Mouse (Mus musculus) heart, embryonic 16.5 days (tissue): ENCODE measurements around the gene Cmtm7. TPM values are rescaled to one million over a fixed set of nuclear protein-coding genes. Genes with fewer than 3 reads are reported as not detected.

ENCODE experiments used
- ATAC-seq: fragments of 200-750 bp; cut with Nextera tagmentation; replicated peaks from 2 replicates; pipeline ENCODE4 v1.8.0; 2017; ENCODE audit warnings: moderate number of reproducible peaks; ENCODE audit not compliant: insufficient read depth, low FRiP score; ENCODE audit errors: extremely low read depth
- H3K27ac ChIP-seq: fragments of 300-500 bp; sonication (generic); 2 replicates; pipeline ENCODE4 v1.5.1; 2014; ENCODE audit warnings: mild to moderate bottlenecking, low read length, control low read depth, moderate library complexity
- H3K27me3 ChIP-seq: fragments of 300-500 bp; sonication (generic); 2 replicates; pipeline ENCODE4 v1.6.1; 2014; ENCODE audit warnings: low read length, mixed read lengths; ENCODE audit not compliant: control insufficient read depth, insufficient read depth
- H3K36me3 ChIP-seq: fragments of 300-500 bp; sonication (generic); 2 replicates; pipeline ENCODE4 v1.6.1; 2014; ENCODE audit not compliant: control insufficient read depth, insufficient read depth
- H3K4me1 ChIP-seq: fragments of 300-500 bp; sonication (generic); 2 replicates; pipeline ENCODE4 v1.6.1; 2014; ENCODE audit warnings: low read length, mixed read lengths; ENCODE audit not compliant: control insufficient read depth, insufficient read depth
- H3K4me2 ChIP-seq: fragments of 300-500 bp; sonication (generic); 2 replicates; pipeline ENCODE4 v1.6.1; 2014; ENCODE audit warnings: low read depth, mild to moderate bottlenecking, control low read depth, low read length
- H3K4me3 ChIP-seq: fragments of 300-500 bp; sonication (generic); 2 replicates; pipeline ENCODE4 v1.5.1; 2014; ENCODE audit warnings: mild to moderate bottlenecking, control low read depth, low read length
- H3K9ac ChIP-seq: fragments of 300-500 bp; sonication (generic); 2 replicates; pipeline ENCODE4 v1.6.1; 2014; ENCODE audit warnings: low read length, control low read depth
- H3K9me3 ChIP-seq: fragments of 300-500 bp; sonication (generic); replicated peaks from 2 replicates; pipeline ENCODE4 v1.6.1; 2016; ENCODE audit warnings: low read length; ENCODE audit not compliant: control insufficient read depth
- whole genome bisulfite sequencing: fragments of 180-500 bp; shearing (Covaris S2); extraction: QIAGEN DNeasy Blood & Tissue Kit; methylation state at CpG from one replicate; pipeline ENCODE4 v1.1.7; 2014; 5-methylcytosine and 5-hydroxymethylcytosine counted together
- polyA plus RNA-seq: library from polyadenylated mRNA; unstranded; fragments of >200 nt; fragmentation: Nextera tagmentation; extraction: Ambion mirVana; gene quantifications from 2 replicates; pipeline ENCODE4 v1.2.1, GENCODE M21; 2015

Cmtm7 gene
- polyA plus RNA-seq, 1 experiment from 2014 or later, result 138 TPM

DNA sequence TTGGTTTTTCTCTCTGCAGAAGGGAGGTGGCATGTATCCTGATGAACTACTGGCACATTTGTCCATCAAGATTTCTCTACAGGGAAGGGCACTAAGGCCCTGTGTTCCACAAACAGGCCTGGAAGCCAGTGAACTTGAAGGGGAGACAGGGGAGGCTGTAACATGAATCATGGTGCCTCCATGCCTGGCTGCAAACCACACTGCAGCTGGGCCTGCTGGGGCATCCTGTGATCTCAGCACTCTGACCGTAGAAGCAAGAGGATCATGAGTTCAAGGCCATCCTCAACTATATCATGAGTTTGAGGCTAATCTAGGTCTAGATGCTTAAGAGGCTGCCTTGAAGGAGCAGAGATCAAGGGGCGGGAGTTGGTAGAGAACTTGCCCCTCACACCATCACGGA, 5.3 kb downstream of the Cmtm7 start:
- no peak overlapping the region for H3K4me3 ChIP-seq
- WGBS, result 85% methylated on average over 3 of the region's 3 CpGs
- no peak overlapping the region for H3K27ac ChIP-seq
- no peak overlapping the region for H3K4me2 ChIP-seq
- peaks cover 3% of the 10 kb centered on the region; the same call in 1 of the 2 replicates for H3K9me3 ChIP-seq
- H3K27me3 ChIP-seq, result no peaks in the 10 kb centered on the region
- no peak overlapping the region for H3K9ac ChIP-seq
- H3K4me1 ChIP-seq, result peaks cover 21% of the 10 kb centered on the region
- 0 out of 2 replicates have a peak, but pooled peaks cover 4% of the 10 kb centered on the region for H3K36me3 ChIP-seq
- ATAC-seq, result no peak

DNA sequence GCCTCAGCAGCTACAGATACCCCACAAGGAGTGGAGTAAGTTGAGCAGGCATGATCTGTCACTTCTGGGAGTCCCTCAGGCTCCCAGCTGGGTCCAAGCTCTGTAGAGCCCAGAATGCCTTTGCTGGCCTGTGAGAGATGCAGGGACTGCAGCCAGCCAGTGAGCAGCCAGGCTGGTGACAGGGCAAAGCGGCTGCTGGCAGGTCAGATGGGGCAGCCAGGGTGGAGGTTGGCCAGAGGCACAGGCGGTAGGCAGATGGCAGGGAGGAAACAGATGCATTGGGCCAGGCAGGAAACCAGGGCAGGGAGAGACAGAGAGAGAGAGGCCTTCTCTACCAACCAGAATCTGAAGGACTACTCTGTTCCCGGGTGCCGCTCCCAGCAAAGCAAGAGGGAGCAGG, 6.4 kb downstream of the Cmtm7 start:
- no peak overlapping the region for H3K4me2 ChIP-seq
- peaks cover 7% of the 10 kb centered on the region; the same call in 1 of the 2 replicates for H3K36me3 ChIP-seq
- H3K27me3 ChIP-seq, result no peaks in the 10 kb centered on the region
- no peak overlapping the region for H3K9ac ChIP-seq
- peak; percentile 23; the same call in 1 of the 2 replicates for ATAC-seq
- peak overlapping the region; percentile 54; the same call in 1 of the 2 replicates for H3K27ac ChIP-seq
- H3K4me3 ChIP-seq, result no peak overlapping the region
- H3K9me3 ChIP-seq, result peaks cover 3% of the 10 kb centered on the region; the same call in 1 of the 2 replicates
- 39% methylated on average over 4 of the region's 4 CpGs for WGBS
- H3K4me1 ChIP-seq, result peaks cover 17% of the 10 kb centered on the region

DNA sequence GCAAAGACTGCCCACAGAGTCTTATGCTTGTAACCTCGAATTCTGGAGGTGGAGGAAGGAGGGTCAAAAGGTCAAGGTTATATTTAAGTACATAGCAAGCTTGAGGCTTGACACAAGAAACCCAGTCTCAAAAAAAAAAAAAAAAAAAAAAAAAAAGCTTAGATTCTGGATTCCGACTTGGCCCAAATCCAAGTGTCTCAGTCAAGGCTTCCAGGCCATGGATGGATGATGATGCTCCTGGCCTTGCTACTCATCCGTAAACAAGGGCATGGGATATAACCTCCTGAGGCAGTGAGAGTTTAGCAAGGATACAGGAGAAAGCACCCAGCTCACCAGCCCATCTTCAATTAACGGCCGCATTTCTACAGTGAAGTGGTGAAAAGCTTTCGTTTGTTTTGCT, 7.0 kb downstream of the Cmtm7 start:
- Histone ChIP-seq H3K4me1 (peaks cover 11% of the 10 kb centered on the region), H3K9me3 (peaks cover 3% of the 10 kb centered on the region; the same call in 1 of the 2 replicates), H3K36me3 (peaks cover 7% of the 10 kb centered on the region; the same call in 1 of the 2 replicates), H3K9ac (no peak overlapping the region), H3K4me3 (no peak overlapping the region), H3K27me3 (no peaks in the 10 kb centered on the region), H3K27ac (0 out of 2 replicates have a peak overlapping the region, but pooled peaks have one; percentile 54), H3K4me2 (no peak overlapping the region)
- ATAC-seq, result no peak
- WGBS, result 63% methylated on average over 6 of the region's 6 CpGs

GRCm38 (mm10) chr9:114771565-114771964, 10.1 kb downstream of the Cmtm7 start:
- Histone ChIP-seq H3K27me3 (no peaks in the 10 kb centered on the region), H3K27ac (no peak overlapping the region), H3K4me2 (no peak overlapping the region), H3K36me3 (peaks cover 7% of the 10 kb centered on the region; the same call in 1 of the 2 replicates), H3K9ac (no peak overlapping the region), H3K9me3 (peaks cover 3% of the 10 kb centered on the region; the same call in 1 of the 2 replicates), H3K4me1 (peaks cover 13% of the 10 kb centered on the region), H3K4me3 (no peak overlapping the region)
- no peak for ATAC-seq
- 80% methylated on average over 7 of the region's 7 CpGs for WGBS

- Histone ChIP-seq H3K4me1 (peaks cover 8% of the 10 kb centered on the region), H3K27me3 (no peaks in the 10 kb centered on the region), H3K27ac (no peak overlapping the region), H3K9ac (no peak overlapping the region), H3K36me3 (peaks cover 12% of the 10 kb centered on the region; the same call in 1 of the 2 replicates), H3K4me2 (no peak overlapping the region), H3K9me3 (peaks cover 3% of the 10 kb centered on the region; the same call in 1 of the 2 replicates), H3K4me3 (no peak overlapping the region)
- whole genome bisulfite sequencing, result 83% methylated on average over 4 of the region's 4 CpGs
- no peak for ATAC-seq
These were observed 11.4 kb downstream of the Cmtm7 start for GRCm38 (mm10) chr9:114770224-114770623.

- no peak overlapping the region for H3K9ac ChIP-seq
- ATAC-seq, result no peak
These were observed 13.6 kb downstream of the Cmtm7 start for GRCm38 (mm10) chr9:114768066-114768465.

DNA sequence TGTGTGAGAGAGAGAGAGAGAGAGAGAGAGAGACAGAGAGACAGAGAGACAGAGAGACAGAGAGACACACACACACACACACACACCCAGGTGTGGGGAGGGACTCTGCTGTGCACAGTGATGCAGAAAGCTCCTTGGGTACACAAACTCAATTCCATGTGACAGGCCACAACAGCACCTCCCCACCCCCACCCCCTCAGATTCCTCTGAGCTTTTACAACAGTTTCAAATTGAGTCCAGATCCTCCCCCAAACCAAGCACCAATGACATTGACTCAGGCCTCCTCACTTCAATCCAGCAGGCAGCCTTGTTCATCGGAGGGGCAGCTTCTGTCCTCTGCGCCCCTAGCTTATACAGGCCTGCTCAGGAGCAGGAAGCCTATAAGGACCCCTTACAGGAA, 14.1 kb downstream of the Cmtm7 start:
- Histone ChIP-seq H3K27me3 (no peaks in the 10 kb centered on the region), H3K4me1 (peaks cover 5% of the 10 kb centered on the region; the same call in 1 of the 2 replicates), H3K36me3 (peaks cover 20% of the 10 kb centered on the region; the same call in 1 of the 2 replicates), H3K4me3 (no peak overlapping the region), H3K4me2 (no peak overlapping the region), H3K9me3 (peaks cover 3% of the 10 kb centered on the region; the same call in 1 of the 2 replicates), H3K27ac (no peak overlapping the region), H3K9ac (no peak overlapping the region)
- ATAC-seq, result no peak
- 79% methylated on average over 2 of the region's 2 CpGs for WGBS

More at GRCm38 (mm10) chr9:114768066-114768465, 13.6 kb downstream of the Cmtm7 start:
- Histone ChIP-seq H3K9me3 (peaks cover 3% of the 10 kb centered on the region; the same call in 1 of the 2 replicates), H3K27ac (no peak overlapping the region), H3K4me2 (no peak overlapping the region), H3K4me3 (no peak overlapping the region), H3K4me1 (peaks cover 5% of the 10 kb centered on the region; the same call in 1 of the 2 replicates), H3K36me3 (peaks cover 15% of the 10 kb centered on the region; the same call in 1 of the 2 replicates), H3K27me3 (no peaks in the 10 kb centered on the region)
- WGBS, result 43% methylated on average over 10 of the region's 10 CpGs

DNA sequence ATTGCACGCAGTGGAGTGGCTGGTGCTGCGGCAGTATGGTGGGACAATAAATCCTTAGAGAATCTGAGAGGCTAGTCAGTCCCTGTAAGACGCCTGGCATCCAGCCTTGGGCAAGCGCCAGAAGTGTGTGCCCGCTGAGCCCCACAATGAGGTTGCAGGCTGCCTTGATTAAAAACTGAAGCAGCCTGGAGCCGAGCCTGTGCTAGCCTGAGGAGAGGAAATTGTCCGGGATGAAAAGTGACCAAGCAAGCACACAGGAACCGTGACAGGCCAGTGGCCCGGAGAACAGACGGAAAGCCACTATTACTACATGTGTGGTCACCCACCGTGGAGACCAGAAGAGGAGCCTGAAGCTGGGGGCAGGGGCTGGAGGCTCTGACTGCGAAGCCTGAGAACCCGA, 14.6 kb downstream of the Cmtm7 start:
- Histone ChIP-seq H3K4me3 (no peak overlapping the region), H3K9me3 (no peaks in the 10 kb centered on the region), H3K27ac (no peak overlapping the region), H3K9ac (no peak overlapping the region), H3K27me3 (no peaks in the 10 kb centered on the region), H3K4me2 (no peak overlapping the region), H3K36me3 (peaks cover 20% of the 10 kb centered on the region), H3K4me1 (peaks cover 5% of the 10 kb centered on the region; the same call in 1 of the 2 replicates)
- 74% methylated on average over 13 of the region's 13 CpGs for WGBS
- ATAC-seq, result no peak

DNA sequence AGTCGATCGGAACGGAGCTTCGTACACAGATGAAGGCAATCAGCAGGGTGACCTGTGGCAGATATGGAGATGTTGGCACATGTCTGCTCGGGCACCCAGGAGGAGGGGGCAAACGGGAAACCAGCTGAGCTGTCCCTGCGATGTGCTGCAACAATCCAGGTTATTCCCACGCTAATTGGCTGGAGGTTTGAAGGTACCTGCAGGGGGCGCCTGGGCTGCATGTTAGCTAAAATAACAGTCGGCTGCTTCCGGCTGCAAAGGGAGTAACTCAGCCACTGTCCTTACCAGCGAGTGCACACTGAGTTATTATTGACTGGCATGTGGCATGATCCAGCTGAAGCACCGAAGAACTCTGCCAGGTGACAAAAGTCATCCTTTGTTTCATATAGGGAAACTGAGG, 18.3 kb downstream of the Cmtm7 start:
- Histone ChIP-seq H3K9ac (no peak overlapping the region), H3K9me3 (no peaks in the 10 kb centered on the region), H3K4me2 (no peak overlapping the region), H3K27me3 (no peaks in the 10 kb centered on the region), H3K4me3 (no peak overlapping the region), H3K27ac (no peak overlapping the region), H3K36me3 (peaks cover 35% of the 10 kb centered on the region), H3K4me1 (peaks cover 5% of the 10 kb centered on the region; the same call in 1 of the 2 replicates)
- 65% methylated on average over 13 of the region's 13 CpGs for WGBS
- ATAC-seq, result 0 out of 2 replicates have a peak, but pooled peaks have one; percentile 4
